Mouse (Mus musculus) cerebellum, adult (tissue): ENCODE measurements around the gene Nxpe4.
"Not testable (repeated sequence)": the region's sequence is repeated elsewhere in the genome, so short reads cannot be mapped to it uniquely, and the experiment has no call there.

Experiments
- ATAC-seq: cut with Nextera tagmentation; 2 replicates; pipeline ENCODE4 v1.9.2; 2017; ENCODE audit warnings: mild to moderate bottlenecking, moderate library complexity, mixed read lengths; ENCODE audit not compliant: insufficient number of reproducible peaks, low FRiP score, low TSS enrichment

Gene Nxpe4

GRCm38 (mm10) chr9:48239461-48239860 is 77.6 kb downstream of the Nxpe4 start:
- ATAC-seq: no peak

GRCm38 (mm10) chr9:48240431-48240830 is 78.6 kb downstream of the Nxpe4 start:
- no peak for ATAC-seq

- no peak for ATAC-seq
These were observed 80.0 kb downstream of the Nxpe4 start for GRCm38 (mm10) chr9:48241791-48242190.

DNA sequence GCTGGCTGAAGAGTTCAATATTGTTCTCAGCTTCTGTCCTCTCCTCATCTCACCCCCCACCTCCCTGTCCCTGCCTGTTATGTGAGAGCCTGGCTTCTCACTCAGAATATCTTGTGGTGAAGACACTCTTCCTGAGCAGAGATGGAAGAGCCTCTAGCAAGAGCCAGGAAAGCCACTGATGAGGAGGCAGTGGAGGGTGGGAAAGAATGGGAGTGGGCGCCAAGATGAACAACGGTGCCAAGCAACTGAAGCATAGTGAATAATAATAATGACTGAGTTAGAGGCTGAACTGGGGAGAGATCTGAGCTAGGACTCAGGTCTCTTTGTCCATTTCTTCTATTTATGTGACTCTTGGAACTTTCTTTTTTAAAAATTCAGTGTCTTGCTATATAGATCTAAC is 80.9 kb downstream of the Nxpe4 start:
- ATAC-seq: no peak

GRCm38 (mm10) chr9:48244175-48244574 is 82.4 kb downstream of the Nxpe4 start:
- no peak for ATAC-seq

- ATAC-seq: no peak
These were observed 83.7 kb downstream of the Nxpe4 start for GRCm38 (mm10) chr9:48245525-48245924.

DNA sequence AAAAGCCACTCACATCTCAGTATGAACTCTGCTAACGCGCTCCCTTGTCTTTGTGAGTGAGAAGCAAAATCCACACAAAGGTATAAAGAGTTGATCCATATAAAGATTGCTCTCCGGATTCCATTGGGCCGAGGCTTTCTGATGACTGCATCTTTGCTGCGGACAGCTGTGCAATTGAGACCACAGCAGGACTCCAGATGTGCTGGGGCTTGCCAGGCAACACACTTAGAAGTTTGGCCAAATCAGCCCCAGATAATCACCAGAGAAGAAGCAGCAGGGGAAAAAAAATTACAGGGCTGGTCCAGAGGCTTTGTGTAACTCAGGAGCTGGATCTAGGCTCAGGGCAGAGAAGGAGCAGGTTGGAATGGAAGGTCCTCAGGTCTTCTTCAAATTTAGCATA is 85.5 kb downstream of the Nxpe4 start:
- ATAC-seq: no peak

DNA sequence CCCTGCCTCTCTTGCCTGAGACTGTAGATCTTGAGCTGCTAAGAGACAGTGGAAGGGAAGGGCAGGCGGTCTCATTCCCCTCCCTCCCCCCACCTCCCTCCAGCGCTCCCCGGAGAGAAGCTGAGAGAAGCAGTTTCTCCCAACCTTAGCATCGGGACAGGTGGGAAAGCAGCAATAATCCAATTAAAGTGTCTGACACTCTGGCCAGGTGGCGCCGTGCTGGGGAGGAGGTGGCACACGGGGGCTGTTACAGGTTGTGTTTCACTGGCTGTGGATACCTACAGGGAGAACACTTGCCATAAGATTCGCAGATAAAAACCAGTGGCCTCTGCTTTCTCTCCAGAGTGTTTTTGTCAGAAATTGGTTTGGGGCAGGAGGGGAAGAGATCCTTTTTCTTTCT is 90.4 kb downstream of the Nxpe4 start:
- ATAC-seq: no peak

DNA sequence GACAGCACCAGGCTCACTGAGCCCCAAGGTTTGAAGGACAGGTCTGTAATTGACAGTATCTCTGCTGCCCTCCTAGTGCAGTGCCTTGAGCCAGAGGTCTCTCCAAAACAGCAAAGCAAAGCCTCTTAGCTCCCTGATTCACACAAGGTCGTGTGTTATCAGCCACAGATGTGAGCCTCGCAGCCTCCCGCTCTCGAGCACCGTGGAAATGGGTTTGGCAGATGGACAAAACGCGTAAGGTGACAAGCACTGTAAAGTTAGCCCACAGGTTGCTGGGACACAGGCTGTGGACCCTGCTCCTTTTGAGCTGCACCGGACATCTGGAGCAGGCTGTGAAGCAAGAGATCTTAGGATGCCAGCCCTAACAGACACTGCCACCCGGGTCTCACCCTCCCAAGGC is 95.2 kb downstream of the Nxpe4 start:
- no peak for ATAC-seq

DNA sequence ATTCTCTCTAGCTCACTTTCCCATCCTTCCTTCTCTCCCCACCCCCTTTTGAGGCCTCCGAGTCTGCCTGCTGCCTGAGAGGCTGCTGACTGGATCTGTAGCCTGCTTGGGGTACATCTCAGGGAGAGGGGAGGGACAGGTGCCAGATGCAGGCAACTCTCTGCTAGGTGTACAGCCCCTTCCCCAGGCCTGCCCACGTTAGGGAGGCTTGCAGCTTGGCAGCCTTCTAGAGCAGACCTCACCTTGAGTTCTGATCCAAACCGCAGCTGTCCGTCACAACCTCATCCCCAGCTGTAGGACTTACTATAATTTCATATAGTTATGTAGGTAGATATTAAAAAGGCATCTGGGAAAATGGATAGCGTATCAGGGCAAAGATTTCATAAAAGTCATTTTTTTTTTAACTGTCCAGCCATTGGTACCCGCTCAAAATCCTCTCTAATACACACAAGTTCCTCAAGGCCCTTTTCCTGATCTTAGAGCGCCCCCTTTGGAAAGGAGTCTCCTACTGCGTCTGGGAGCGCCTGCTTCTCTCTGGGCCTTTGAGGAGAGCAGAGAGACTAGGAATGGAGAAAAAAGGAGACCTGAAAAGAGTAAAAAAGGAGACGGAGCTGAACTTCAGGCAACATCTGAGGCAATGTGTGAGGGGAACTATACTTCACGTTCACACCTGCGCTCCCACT is 96.1 kb downstream of the Nxpe4 start:
- ATAC-seq: no peak

DNA sequence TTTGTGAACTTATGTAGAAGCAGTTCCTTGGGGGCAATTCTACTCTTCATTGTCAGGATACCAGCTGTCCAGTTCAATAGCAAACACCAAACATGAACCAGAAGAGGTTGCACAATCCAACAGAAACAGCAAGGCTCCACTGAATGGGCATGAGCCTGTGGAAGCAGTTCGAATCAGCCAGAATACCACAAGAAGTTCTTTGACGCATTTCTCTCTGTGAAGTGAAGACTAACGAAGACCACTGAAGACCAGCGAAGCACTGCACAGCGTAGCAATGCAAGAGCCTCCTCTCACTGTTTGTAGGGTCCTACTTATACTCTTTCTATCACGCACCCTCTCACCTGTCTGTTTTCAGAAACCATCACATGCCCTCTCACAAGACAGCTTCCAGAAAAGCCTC is 102.8 kb downstream of the Nxpe4 start:
- ATAC-seq: no peak

DNA sequence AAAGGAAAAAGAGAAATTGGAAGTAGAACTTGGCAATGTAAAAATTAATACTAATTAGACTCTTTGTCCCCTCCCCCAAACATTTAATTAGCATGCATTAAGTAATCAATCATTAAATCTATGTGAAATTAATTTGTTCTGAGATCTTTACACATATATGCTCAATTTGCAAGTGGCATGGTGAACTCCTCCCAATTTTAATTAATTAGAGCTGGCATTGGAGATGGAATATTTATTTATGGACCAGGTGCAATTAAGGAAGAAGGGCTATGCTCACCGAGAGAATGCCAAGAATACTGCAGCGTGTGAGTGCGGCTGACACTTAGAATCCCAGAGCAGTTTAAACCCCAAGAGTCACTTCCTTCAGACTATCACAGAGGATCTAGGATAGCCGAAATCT is 103.7 kb downstream of the Nxpe4 start:
- no peak for ATAC-seq

GRCm38 (mm10) chr9:48266286-48267027 is 104.6 kb downstream of the Nxpe4 start:
- ATAC-seq: peak; percentile 67; the same call in 1 of the 2 replicates

DNA sequence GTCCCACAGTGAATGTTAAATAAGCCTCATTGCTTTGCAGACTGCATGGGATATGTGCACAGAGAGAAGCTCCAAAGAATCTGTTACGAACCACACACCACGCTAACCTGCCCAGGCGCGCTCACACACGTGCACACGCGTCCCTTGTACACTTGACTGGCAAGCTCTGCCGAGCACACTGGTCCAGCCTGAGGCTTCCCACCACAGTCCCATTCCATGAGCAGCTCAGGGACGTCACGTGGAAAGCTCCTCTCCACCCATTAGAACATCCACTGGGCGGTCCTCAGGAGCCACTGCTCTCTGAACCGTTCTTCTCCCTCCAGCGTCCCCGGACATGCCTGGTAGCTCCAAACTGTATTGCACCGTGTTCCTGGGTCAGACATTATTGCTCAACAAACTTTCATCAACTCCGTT is 105.2 kb downstream of the Nxpe4 start:
- peak; percentile 82 for ATAC-seq

DNA sequence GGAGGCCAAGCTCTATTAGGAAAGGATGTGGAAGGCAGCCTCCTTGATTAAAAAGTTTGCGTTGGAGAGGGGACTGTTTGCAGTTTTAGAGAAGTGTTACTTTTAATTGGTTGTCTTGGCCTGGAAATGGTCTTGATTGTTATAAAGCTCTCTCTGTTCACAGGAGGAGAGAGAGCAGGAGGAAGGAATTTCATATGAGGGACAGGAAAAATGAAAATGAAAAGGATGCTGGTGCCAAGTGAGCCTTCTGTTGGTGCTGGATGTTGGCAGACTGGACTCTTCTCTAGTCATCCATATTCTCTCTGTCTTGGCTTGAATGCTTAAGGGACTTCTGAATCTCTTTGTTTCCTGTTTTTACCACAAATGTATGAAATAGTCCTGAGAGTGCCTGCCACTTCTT is 106.1 kb downstream of the Nxpe4 start:
- ATAC-seq: no peak

GRCm38 (mm10) chr9:48276831-48277230 is 115.0 kb downstream of the Nxpe4 start:
- ATAC-seq: no peak; the same call in 1 of the 2 replicates

GRCm38 (mm10) chr9:48284221-48284620 is 122.4 kb downstream of the Nxpe4 start:
- ATAC-seq: no peak

GRCm38 (mm10) chr9:48290281-48290680 is 128.5 kb downstream of the Nxpe4 start:
- ATAC-seq: no peak

DNA sequence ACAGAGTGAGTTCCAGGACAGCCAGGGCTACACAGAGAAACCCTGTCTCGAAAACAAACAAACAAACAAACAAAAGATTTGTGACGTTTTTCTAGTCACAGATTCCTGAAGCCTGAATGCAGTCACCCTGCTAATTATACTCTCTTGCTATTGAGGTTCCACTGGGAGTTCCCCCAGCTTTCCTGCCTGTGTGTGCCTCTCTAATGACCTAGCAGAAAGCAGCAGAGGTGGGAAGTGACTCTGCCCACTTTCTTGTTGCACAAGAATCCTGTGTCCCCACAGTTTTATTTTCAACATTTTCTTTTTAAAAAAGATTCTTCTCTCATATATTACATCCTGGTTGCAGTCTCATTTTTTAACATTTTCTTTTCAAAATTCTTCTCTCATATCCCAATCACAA is 132.9 kb downstream of the Nxpe4 start:
- no peak for ATAC-seq

DNA sequence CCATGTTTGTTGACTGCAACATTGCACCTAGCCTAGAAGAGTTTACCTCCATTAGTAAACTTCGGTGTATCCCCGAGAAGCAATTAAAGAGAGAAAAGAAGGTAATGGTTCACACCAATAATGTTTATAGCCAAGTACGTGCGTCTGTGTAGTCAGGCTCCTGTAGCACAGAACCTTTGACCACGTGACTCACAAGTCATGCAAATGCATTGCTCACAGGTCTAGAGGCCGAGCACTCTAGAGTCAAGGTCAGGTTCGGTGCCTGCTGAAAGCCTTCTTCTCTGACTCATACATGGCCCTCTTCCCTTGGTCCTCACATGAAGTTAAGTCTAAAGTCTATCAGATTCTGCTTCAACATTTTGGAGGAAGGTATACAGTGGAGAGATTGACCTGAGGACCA is 137.2 kb downstream of the Nxpe4 start:
- ATAC-seq: no peak

GRCm38 (mm10) chr9:48303564-48303963 is 141.7 kb downstream of the Nxpe4 start:
- not testable (repeated sequence) for ATAC-seq

GRCm38 (mm10) chr9:48311241-48311640 is 149.4 kb downstream of the Nxpe4 start:
- no peak for ATAC-seq
